Mouse (Mus musculus) left cerebral cortex, adult 2 months (tissue): ENCODE data around the gene Esm1. TPM values are rescaled to one million over a fixed set of nuclear protein-coding genes. Genes with fewer than 3 reads are reported as not detected.

ENCODE experiments used
- DNase-seq, 2 experiments: peaks; one replicate each; pipeline ENCODE4 v3.0.0; 2021 to 2022; ENCODE audit warnings: low spot score in 2 of 2, mixed read lengths in 1 of 2; ENCODE audit errors: extremely low spot score in 1 of 2
- H3K27ac ChIP-seq: fragments of 200-600 bp; 2 replicates; pipeline ENCODE4 v1.8.1; 2022
- H3K4me3 ChIP-seq: fragments of 200-600 bp; 2 replicates; pipeline ENCODE4 v1.8.1; 2022
- CTCF ChIP-seq: fragments of 200-600 bp; IDR thresholded peaks from 2 replicates; pipeline ENCODE4 v1.8.1; 2022; ENCODE audit warnings: antibody characterized with exemption, mild to moderate bottlenecking, moderate library complexity
- intact Hi-C: fragments of 180-260 bp; cut with DNase I; formaldehyde crosslinking; loops from one replicate; pipeline ENCODE4 v1.15.1; 2025
- long read RNA-seq, 2 experiments: library from polyadenylated mRNA; stranded (forward); transcript quantifications; one replicate each; pipeline ENCODE4 v2.0.0; 2021; ENCODE audit warnings: borderline mapping rate in 2 of 2
- total RNA-seq, 2 experiments: library from RNA; stranded (reverse); gene quantifications; 2 replicates each; pipeline ENCODE4 v1.2.3; 2021

The Esm1 gene
- total RNA-seq = under 1 TPM in 1 of 2 experiments, not detected in 1; 0.16 TPM
- long read RNA-seq, experiment 1 = 0 reads
- long read RNA-seq, experiment 2, partial matches to known transcripts = 0 of 1 reads
- long read RNA-seq, experiment 2, other reads (novel, unspliced or antisense) = 1 of 1 reads

DNA sequence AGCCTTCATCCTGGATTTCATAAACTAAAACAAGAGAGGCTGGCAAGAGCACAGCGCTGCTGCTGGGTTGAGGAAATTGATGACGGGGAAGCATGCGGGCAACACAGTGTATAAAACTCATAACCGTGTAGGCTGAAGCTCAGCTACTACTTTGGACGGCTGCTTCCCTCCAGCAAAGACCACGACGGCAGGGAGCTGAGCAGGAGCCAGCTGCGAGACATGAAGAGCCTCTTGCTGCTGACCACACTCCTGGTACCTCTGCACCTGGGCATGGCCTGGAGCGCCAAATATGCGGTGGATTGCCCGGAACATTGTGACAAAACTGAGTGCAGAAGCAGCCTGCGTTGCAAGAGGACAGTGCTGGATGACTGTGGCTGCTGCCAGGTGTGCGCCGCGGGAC lies at the start of gene Esm1:
Gene Esm1, plus strand, starts transcription at position 36 of the 400 bp plus-strand sequence.
- no peak for TF ChIP-seq CTCF
- intact Hi-C loops = no loop called here
- H3K4me3 ChIP-seq = no peak within 1 kb of the TSS

DNA sequence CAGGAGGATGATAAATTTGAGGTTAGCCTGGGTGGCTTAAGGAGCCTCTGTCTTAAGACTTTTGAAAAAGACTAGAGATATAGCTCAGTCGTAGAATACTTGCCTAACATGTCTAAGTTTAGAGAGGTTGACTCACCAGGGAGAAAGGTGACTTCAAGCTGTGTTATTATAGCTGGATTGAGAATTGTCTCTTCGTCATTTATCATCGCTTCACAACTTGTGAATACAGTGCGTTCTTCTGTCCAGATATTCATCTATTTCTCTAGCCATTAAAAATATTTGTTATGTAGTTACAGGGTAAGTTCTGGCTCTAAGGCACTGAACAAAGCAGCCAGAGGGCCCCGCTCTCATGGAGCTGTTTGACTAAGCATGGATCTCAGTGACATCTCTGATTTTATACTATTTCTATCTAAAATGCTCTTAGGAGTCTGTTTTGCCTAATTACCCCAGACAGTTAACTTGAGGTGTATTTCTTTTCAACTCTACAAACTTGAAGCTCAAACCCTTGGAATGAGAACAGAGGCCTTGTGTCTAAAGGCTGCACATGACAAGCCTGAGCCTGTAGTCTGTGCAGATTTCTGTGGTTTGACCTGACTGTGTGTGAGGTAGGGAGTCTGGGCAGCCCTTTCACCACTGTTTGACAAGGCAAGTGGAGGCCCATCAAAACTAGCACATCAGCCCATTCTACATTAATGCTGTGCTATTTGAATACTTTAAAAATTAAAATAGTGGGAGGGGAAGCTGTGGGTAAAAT lies 45.0 kb upstream of the Esm1 start:
- intact Hi-C loops = no loop called here
- H3K4me3 ChIP-seq = no peak overlapping the region
- no peak overlapping the region for H3K27ac ChIP-seq
- DNase-seq = no peak
- TF ChIP-seq CTCF = no peak

More for the DNA sequence above, at the start of gene Esm1:
- no peak for DNase-seq
- H3K27ac ChIP-seq = no peak within 1 kb of the TSS

DNA sequence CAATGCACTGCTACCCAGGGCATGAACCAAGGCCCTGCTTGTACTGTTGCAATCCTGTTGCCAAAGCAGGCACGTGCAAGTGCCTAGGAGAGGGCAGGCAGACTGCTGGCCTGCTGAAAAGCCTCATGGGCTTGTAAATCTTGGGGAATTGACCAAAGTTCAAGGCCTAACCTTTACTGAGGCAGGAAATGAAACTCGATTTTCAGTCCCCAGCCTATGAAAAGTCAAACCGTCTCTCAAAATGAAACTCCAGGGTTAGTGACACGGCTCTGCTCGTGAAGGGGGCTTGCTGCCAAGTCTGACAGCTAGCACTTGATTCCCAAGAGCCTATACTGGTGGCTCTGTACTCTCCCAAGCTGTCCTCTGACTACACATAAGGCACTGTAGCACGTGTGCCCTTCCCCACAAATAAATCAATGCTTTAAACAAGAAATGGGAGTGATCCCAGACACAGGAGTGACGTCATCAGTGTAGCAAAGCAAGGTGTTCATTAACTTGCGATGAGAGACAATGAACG lies 41.4 kb upstream of the Esm1 start:
- no peak for TF ChIP-seq CTCF
- Histone ChIP-seq H3K27ac (no peak overlapping the region), H3K4me3 (no peak overlapping the region)
- intact Hi-C loops = no loop called here
- no peak for DNase-seq

DNA sequence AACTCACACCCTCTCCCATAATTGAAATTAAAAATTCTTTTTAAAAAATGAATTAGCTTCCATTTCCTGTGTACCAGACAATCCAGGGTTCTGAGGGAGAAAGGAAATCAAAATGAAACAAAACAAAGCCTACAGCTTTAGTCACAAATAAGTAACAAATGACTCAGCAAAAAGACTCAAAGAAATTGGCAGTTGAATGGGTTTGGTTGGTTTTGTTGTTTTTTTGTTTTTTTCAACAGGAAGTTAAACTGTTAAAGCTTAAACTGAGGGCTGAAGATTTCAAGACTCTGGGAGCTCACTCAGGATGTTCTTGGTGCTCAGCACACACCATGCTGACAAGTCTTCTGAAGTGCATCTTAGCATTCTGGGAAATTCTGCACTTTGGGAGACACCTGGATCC lies 39.2 kb upstream of the Esm1 start:
- Histone ChIP-seq H3K4me3 (no peak overlapping the region), H3K27ac (no peak overlapping the region)
- no peak for DNase-seq
- no peak for TF ChIP-seq CTCF
- intact Hi-C loops = no loop called here

DNA sequence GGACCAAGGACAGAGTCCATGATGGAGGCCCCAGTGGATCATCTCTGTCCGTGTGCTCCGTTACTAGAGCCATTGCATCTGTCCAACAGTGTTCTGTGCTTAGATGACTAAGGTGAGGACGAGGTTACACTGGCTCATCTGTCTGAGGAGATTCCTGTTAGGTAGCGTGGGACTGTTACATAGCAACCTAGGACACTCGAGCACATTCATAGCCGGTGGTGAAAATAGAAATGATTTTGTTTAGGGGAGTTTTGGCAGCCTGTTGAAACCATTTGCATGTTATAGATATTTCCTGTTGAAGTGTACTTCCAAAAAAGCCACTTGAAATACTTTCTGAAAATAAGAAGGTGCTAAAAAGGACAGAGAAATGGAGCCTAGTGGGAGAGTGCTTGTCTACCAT lies 35.3 kb upstream of the Esm1 start:
- no peak for TF ChIP-seq CTCF
- H3K4me3 ChIP-seq = no peak overlapping the region
- intact Hi-C loops = no loop called here
- no peak overlapping the region for H3K27ac ChIP-seq
- DNase-seq = no peak

DNA sequence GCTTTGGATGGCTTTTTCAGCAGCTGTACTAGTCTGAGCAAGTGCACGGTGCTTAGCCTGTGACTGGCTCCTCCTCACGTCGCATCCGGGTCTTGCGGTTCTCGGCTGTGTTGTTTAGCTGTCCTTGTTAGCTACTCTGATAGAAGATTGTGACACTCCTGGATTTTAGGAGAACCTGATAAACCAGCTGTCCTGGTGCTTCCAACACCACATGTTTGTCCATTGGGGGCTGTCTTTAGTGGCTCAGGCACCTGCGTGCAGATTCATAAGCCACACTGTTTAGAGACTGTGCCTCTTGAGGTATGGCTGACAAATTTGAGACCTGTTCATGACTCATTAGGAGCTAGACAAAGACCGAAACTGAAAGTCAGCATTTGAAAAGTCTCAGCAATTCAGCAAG lies 26.1 kb upstream of the Esm1 start:
- no peak for DNase-seq
- TF ChIP-seq CTCF = no peak
- intact Hi-C loops = no loop called here
- no peak overlapping the region for H3K27ac ChIP-seq
- no peak overlapping the region for H3K4me3 ChIP-seq

DNA sequence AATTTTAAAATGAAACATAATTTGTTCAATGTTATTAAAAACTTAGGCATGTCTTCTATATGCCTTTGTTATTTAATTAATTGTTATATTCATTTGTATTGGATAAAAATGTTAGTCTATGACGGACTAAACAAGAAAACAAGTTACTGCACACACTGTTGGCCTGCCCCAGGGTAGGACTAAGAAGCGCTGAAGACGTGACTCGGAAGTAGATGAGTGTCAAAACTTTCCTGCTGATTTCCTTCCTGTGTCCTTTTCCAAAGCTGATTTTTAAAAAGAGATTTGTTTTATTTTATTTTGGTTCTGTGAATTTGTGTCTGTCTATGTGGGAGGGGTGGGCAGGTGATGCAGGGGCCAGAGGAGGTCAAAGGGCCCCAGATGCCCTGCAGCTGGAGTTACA lies 25.7 kb upstream of the Esm1 start:
- intact Hi-C loops = no loop called here
- no peak for TF ChIP-seq CTCF
- H3K27ac ChIP-seq = no peak overlapping the region
- no peak overlapping the region for H3K4me3 ChIP-seq
- DNase-seq = no peak

DNA sequence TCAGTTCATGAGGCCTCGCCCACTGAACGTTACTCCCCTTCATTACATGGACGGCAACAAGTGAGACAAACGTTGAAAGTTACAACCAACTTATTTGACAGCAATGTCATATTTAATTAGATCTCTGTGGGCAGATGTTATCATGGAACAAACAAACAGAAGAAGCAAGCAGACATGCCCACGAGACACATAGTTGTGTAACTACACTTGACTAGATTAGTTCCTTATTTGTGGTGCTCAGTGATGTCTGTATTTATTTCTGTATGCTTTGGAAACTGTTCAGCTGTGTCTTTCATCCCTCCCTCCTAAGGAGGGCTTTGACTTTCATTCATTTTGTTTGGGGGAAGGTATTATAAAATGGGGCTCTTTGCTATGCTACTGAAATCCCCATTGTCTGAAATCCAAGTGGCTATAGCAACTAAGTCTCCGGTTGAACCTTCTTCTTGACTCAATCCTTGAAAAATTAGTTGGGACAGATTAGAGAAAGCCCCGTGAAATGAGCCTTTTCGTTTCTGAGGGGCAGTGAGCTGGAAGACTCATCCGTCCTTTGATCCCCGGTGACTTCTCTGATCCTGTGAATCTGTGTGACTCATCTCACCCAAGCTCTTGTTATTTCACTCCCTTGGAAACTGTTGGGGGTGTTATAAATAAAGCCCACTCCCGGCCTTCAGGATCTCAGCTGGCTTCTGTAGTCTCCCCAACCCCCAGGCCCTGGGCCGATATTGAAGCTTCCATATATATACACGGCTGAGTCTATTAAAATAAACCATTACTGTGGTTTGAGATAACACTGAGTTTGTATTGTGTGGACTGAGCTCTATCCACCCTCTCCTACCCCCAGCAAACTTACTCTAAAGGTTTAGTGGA lies 12.4 kb upstream of the Esm1 start:
- intact Hi-C loops = no loop called here

DNA sequence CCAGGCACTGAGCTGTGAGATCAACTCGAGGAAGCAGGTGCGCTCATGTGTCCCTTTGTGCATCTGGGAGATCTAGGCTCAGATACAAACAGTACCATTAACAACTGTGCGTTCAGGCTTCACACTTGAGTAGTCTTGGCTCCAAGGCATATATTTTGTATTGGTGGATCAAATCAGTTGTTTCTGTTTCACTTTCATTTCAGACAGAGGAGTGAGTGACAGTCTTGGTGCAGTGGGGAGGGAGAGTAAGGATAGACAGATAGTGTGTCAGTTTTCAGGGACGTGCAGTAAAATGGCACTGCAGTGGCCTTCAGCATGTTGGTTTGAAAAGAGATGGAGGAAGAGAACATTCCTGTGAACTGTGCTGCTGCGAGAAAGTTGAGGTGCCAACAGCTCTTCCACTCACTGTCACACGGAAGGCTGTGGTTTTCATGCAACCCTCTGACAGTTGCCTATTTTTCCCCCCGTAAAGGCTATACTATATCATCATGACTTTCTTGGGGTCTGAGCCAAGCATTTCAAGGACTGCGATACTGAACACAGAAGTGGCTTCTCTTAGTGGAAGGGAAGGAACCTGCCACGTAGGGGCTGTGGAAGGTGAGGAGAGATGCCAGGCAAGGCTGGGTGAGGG lies 11.5 kb upstream of the Esm1 start:
- intact Hi-C loops = no loop called here
- no peak for DNase-seq
- no peak overlapping the region for H3K4me3 ChIP-seq
- no peak for TF ChIP-seq CTCF
- H3K27ac ChIP-seq = no peak overlapping the region

More for the DNA sequence above, 12.4 kb upstream of the Esm1 start:
- no peak overlapping the region for H3K27ac ChIP-seq
- TF ChIP-seq CTCF = no peak
- DNase-seq = no peak
- no peak overlapping the region for H3K4me3 ChIP-seq

DNA sequence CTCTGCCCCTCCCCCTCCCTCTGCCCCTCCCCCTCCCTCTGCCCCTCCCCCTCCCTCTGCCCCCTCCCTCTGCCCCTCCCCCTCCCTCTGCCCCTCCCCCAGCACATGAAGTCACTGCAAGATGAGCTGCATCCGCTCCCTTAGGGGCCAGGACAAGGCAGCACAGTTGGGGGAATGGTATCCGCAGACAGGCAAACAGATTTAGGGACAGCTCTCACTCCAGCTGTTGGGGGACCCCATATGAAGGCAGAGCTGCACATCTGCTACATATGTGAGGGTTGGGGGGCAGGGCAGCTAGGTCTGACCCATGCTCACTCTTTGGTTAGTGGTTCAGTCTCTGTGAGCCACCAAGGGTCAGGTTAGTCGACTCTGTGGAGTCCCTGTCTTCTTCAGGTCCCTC lies 10.1 kb upstream of the Esm1 start:
- Histone ChIP-seq H3K4me3 (no peak overlapping the region), H3K27ac (no peak overlapping the region)
- DNase-seq = no peak
- intact Hi-C loops = no loop called here
- no peak for TF ChIP-seq CTCF

DNA sequence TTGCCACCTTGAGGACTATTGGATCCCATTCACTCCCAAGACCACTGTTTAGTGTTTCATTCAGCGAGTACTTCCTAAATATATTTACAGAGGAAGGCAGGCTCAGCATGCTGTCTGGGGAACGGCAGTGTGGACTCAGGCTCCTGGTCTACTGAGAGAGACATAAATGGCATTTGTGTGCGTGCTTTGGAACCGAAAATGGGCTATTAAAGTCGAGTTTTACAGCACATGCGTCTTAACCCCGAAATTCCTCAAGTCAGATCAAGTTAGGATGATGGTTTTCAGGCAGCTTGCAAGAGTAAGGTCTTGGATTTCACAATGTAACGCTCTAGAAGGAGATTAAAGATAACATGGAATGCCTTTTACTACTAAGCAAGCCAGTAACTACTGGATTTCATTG lies 8.7 kb upstream of the Esm1 start:
- Histone ChIP-seq H3K27ac (no peak overlapping the region), H3K4me3 (no peak overlapping the region)
- intact Hi-C loops = no loop called here
- no peak for TF ChIP-seq CTCF
- no peak for DNase-seq

DNA sequence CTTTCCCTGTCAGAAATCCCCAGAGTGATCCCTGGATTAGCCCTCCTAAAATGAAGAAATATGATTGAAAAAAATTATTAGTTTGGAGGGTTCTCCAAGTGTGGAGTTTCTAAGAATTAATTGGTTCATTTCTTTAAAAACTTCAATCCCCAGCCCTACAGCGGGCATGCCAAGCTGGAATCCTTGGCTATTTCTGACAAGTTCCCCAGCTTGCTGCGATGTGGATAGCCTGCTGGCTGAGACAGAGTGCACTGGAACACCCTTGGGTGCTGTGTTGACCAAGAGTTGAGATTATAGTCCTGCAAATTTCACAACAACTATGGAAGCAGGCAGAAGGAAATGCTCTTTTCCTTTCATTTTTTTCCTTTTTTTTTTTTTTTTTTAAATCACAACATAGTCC lies 7.8 kb upstream of the Esm1 start:
- intact Hi-C loops = no loop called here
- no peak overlapping the region for H3K27ac ChIP-seq
- TF ChIP-seq CTCF = no peak

More for the DNA sequence above, 7.8 kb upstream of the Esm1 start:
- no peak overlapping the region for H3K4me3 ChIP-seq
- DNase-seq = no peak
